Mouse (Mus musculus) lung, adult 2 months (tissue): ENCODE data around the gene Tmem116.

ENCODE experiments used
- CTCF ChIP-seq: fragments of 200-500 bp; IDR thresholded peaks from 2 replicates; pipeline ENCODE4 v1.5.1; 2011; ENCODE audit warnings: mild to moderate bottlenecking, low read length, control low read depth; ENCODE audit not compliant: insufficient read depth
- POLR2A ChIP-seq: fragments of 200-500 bp; IDR thresholded peaks from 2 replicates; pipeline ENCODE4 v1.6.1; 2011; ENCODE audit warnings: low read depth, mild to moderate bottlenecking, control low read depth, low read length, borderline replicate concordance; ENCODE audit errors: extremely low read depth

DNA sequence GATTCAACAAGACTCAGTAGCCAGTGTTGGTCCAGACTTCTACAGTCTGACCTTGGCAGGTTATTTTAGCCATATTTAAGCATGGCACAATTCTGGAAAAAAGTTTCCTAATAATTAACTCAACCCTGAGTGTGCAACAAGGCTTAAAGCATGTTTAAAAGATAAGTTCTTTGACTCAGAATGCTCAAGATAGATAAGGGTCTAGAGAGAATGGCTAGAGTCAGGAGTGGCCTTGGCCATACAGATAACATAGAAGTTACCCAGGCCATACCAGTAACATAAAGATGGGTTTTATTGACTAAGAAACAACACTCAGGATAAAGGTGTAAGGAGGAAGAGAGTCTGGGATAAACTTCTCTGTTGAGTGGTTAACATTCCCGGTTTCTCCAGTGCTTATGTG, 24.3 kb downstream of the Tmem116 start:
- no peak for TF ChIP-seq POLR2A
- no peak for TF ChIP-seq CTCF
